8 mouse cellular contexts compared by ENCODE assay signal in the genomic region with DNA sequence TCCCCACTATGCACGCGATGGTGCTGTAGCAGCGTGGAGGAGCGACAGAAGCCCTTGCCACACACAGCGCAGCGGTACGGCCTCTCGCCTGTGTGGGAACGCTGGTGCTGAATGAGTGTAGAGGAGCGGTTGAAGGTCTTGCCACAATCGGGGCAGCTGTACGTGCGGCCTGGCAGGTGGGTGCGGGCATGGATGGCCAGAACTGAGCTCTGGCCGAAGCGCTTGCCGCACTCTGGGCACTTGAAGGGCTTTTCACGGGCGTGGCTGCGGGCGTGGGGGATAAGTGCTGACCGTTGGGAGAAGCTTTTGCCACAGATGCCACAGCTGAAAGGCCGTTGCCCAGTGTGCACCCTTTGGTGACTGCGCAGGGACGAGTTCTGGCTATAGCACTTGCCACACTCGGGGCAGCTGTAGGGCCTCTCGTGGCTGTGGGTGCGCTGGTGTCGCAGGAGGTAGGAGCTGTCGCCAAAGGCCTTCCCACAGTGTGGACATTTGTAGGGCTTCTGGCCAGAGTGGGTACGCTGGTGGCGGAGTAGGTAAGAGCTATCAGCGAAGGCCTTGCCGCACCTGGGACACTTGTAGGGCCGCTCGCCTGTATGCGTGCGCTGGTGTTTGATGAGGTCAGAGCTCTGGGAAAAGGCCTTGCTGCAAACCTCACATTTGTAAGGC. TPM values are rescaled to one million over a fixed set of nuclear protein-coding genes. Genes with fewer than 3 reads are reported as not detected.
DNase-seq lines count a peak whose midpoint lies in the region; ATAC-seq and TF ChIP-seq lines count a peak whose summit lies in the region.
"Had no signal": no experiment of that assay in that cellular context is flagged by ENCODE, and none has a peak within 500 bp of the region (broad histone marks: within the 10 kb centered on the region; RNA-seq: fewer than 3 reads in every experiment).

No protein-coding gene starts in this region.

- no peak overlapping the region for H3K4me2 ChIP-seq in forebrain, embryonic 13.5 days
- no peak overlapping the region for H3K4me2 ChIP-seq in forebrain, postnatal 0 days (ENCODE audit: low read depth)

- H3K4me3 ChIP-seq in forebrain, embryonic 13.5 days, result 0 out of 2 replicates have a peak overlapping the region, but pooled peaks have one; percentile 6
- no peak overlapping the region for H3K4me3 ChIP-seq in forebrain, postnatal 0 days (ENCODE audit: low read depth, low read length)
- H3K4me3 ChIP-seq in testis, adult 2 months (ENCODE audit: control insufficient read depth, low read depth, low read length), result peak overlapping the region; percentile 87

- WGBS in forebrain, embryonic 13.5 days, result 95% methylated on average over 38 of the region's 38 CpGs
- WGBS in forebrain, postnatal 0 days, result 94% methylated on average over 38 of the region's 38 CpGs

- no peak for TF ChIP-seq POLR2A in testis, adult 2 months (IDR thresholded peaks at IDR 0.05; ENCODE audit: control insufficient read depth, low read depth, low read length)

- no peak overlapping the region for H3K27ac ChIP-seq in forebrain, embryonic 13.5 days
- H3K27ac ChIP-seq in forebrain, postnatal 0 days (ENCODE audit: low read depth, low read length), result no peak overlapping the region
- H3K27ac ChIP-seq in testis, adult 2 months (ENCODE audit: control insufficient read depth, insufficient read depth, low read depth, low read length), result peak overlapping the region; percentile 60; the same call in 1 of the 2 replicates
- H3K27ac ChIP-seq: limb, embryonic 12.5 days had no signal

- TF ChIP-seq CTCF in forebrain, postnatal 0 days (IDR thresholded peaks at IDR 0.05; ENCODE audit: low read depth), result no peak
- TF ChIP-seq CTCF in testis, adult 2 months (IDR thresholded peaks at IDR 0.05; ENCODE audit: control insufficient read depth, insufficient read depth, insufficient replicate concordance, low read depth, low read length), result no peak

- no peak overlapping the region for H3K9ac ChIP-seq in forebrain, embryonic 13.5 days
- H3K9ac ChIP-seq in forebrain, postnatal 0 days, result no peak overlapping the region
- H3K9ac ChIP-seq: limb, embryonic 12.5 days had no signal

- H3K27me3 ChIP-seq in forebrain, embryonic 13.5 days, result no peaks in the 10 kb centered on the region
- H3K27me3 ChIP-seq in forebrain, postnatal 0 days (ENCODE audit: insufficient read depth, low read length), result no peaks in the 10 kb centered on the region
- no peaks in the 10 kb centered on the region for H3K27me3 ChIP-seq in testis, adult 2 months (ENCODE audit: control insufficient read depth, insufficient read depth, low read length)
- H3K27me3 ChIP-seq: limb, embryonic 12.5 days had no signal

- peaks cover 32% of the 10 kb centered on the region for H3K36me3 ChIP-seq in forebrain, embryonic 13.5 days (ENCODE audit: poor library complexity, severe bottlenecking)
- peaks cover 15% of the 10 kb centered on the region for H3K36me3 ChIP-seq in forebrain, postnatal 0 days (ENCODE audit: insufficient read depth)
- no peaks in the 10 kb centered on the region; the same call in 1 of the 2 replicates for H3K36me3 ChIP-seq in testis, adult 2 months (ENCODE audit: control insufficient read depth, insufficient read depth, low read length)

- peaks cover 21% of the 10 kb centered on the region for H3K4me1 ChIP-seq in forebrain, embryonic 13.5 days
- 0 out of 2 replicates have a peak, but pooled peaks cover 5% of the 10 kb centered on the region for H3K4me1 ChIP-seq in forebrain, postnatal 0 days (ENCODE audit: insufficient read depth)
- peaks cover 21% of the 10 kb centered on the region for H3K4me1 ChIP-seq in testis, adult 2 months (ENCODE audit: control insufficient read depth, insufficient read depth, low read length)

- H3K9me3 ChIP-seq in forebrain, embryonic 13.5 days (replicated peaks), result no peaks in the 10 kb centered on the region
- H3K9me3 ChIP-seq in forebrain, postnatal 0 days (ENCODE audit: low read length), result no peaks in the 10 kb centered on the region
- H3K9me3 ChIP-seq: limb, embryonic 12.5 days had no signal

- no peak for DNase-seq in forebrain, postnatal 0 days
- peak; percentile 8 for DNase-seq in layer of hippocampus, adult 11-12 months (ENCODE audit: low spot score)
- no peak for DNase-seq in layer of hippocampus, postnatal 25 days (ENCODE audit: extremely low spot score in 1 of 2, low spot score in 1 of 2)
- no peak for DNase-seq in testis, postnatal 10 days (ENCODE audit: low spot score)
- DNase-seq in left cerebral cortex, adult 18-20 months (ENCODE audit: low spot score in 2 of 2), result no peak

- no peak for ATAC-seq in forebrain, embryonic 13.5 days
- no peak for ATAC-seq in forebrain, postnatal 0 days

RNA-seq across cellular contexts. Expression of gene Zfp768, which starts 1.9 kb away (rescaled TPM):
- 11.8 and 12.6 TPM in 2 replicates for polyA plus RNA-seq in forebrain, embryonic 13.5 days (2015; fragmentation: Nextera tagmentation; extraction: Ambion mirVana)
- total RNA-seq in forebrain, postnatal 0 days (2014; rRNA removed), result 29.5 and 31.7 TPM in 2 replicates
- polyA plus RNA-seq in forebrain, postnatal 0 days (2015; fragmentation: Nextera tagmentation; extraction: Ambion mirVana), result 9.8 and 10.0 TPM in 2 replicates
- 10 to 100 TPM; 11.5 to 11.8 TPM for total RNA-seq in layer of hippocampus, postnatal 25 days (2021)
- 42.7 and 45.0 TPM in 2 replicates for polyA plus RNA-seq in testis, adult 2 months (2012; rRNA removed)
- 10 to 100 TPM; 13.7 to 14.5 TPM for total RNA-seq in left cerebral cortex, adult 18-20 months (2021)

RNA-seq across cellular contexts. Expression of gene Zfp747, which starts 32.4 kb away (rescaled TPM):
- 6.4 and 8.6 TPM in 2 replicates for polyA plus RNA-seq in forebrain, embryonic 13.5 days (2015; fragmentation: Nextera tagmentation; extraction: Ambion mirVana)
- 8.5 and 9.2 TPM in 2 replicates for total RNA-seq in forebrain, postnatal 0 days (2014; rRNA removed)
- 2.9 and 4.7 TPM in 2 replicates for polyA plus RNA-seq in forebrain, postnatal 0 days (2015; fragmentation: Nextera tagmentation; extraction: Ambion mirVana)
- total RNA-seq in layer of hippocampus, postnatal 25 days (2021), result 1 to 10 TPM; 6.0 to 6.3 TPM
- 1.0 and 1.4 TPM in 2 replicates for polyA plus RNA-seq in testis, adult 2 months (2012; rRNA removed)
- total RNA-seq in left cerebral cortex, adult 18-20 months (2021), result 1 to 10 TPM; 6.6 to 7.4 TPM

RNA-seq across cellular contexts. Expression of gene 9130019O22Rik, which starts 43.5 kb away (rescaled TPM):
- polyA plus RNA-seq in forebrain, embryonic 13.5 days (2015; fragmentation: Nextera tagmentation; extraction: Ambion mirVana), result 5.3 and 5.5 TPM in 2 replicates
- 3.2 and 4.6 TPM in 2 replicates for total RNA-seq in forebrain, postnatal 0 days (2014; rRNA removed)
- 0.89 and 1.3 TPM in 2 replicates for polyA plus RNA-seq in forebrain, postnatal 0 days (2015; fragmentation: Nextera tagmentation; extraction: Ambion mirVana)
- total RNA-seq in layer of hippocampus, postnatal 25 days (2021), result 1 to 10 TPM; 3.9 to 4.0 TPM
- 0.32 and 0.37 TPM in 2 replicates for polyA plus RNA-seq in testis, adult 2 months (2012; rRNA removed)
- 1 to 10 TPM; 3.9 to 4.8 TPM for total RNA-seq in left cerebral cortex, adult 18-20 months (2021)

RNA-seq across cellular contexts. Expression of gene Itgal, which starts 47.4 kb away (rescaled TPM):
- polyA plus RNA-seq in forebrain, embryonic 13.5 days (2015; fragmentation: Nextera tagmentation; extraction: Ambion mirVana), result 0.19 and 0.26 TPM in 2 replicates
- total RNA-seq in forebrain, postnatal 0 days (2014; rRNA removed), result 0.62 and 0.76 TPM in 2 replicates
- polyA plus RNA-seq in forebrain, postnatal 0 days (2015; fragmentation: Nextera tagmentation; extraction: Ambion mirVana), result 0.56 and 0.59 TPM in 2 replicates
- under 1 TPM; 0.20 to 0.26 TPM for total RNA-seq in layer of hippocampus, postnatal 25 days (2021)
- polyA plus RNA-seq in testis, adult 2 months (2012; rRNA removed), result 0.79 and 0.93 TPM in 2 replicates
- total RNA-seq in left cerebral cortex, adult 18-20 months (2021), result under 1 TPM; 0.42 to 0.86 TPM

RNA-seq across cellular contexts. Expression of gene E430018J23Rik, which starts 49.9 kb away (rescaled TPM):
- polyA plus RNA-seq in forebrain, embryonic 13.5 days (2015; fragmentation: Nextera tagmentation; extraction: Ambion mirVana), result 6.0 and 7.2 TPM in 2 replicates
- total RNA-seq in forebrain, postnatal 0 days (2014; rRNA removed), result 10.2 and 13.5 TPM in 2 replicates
- polyA plus RNA-seq in forebrain, postnatal 0 days (2015; fragmentation: Nextera tagmentation; extraction: Ambion mirVana), result 1.7 and 2.4 TPM in 2 replicates
- total RNA-seq in layer of hippocampus, postnatal 25 days (2021), result 1 to 10 TPM; 7.9 to 9.0 TPM
- polyA plus RNA-seq in testis, adult 2 months (2012; rRNA removed), result 6.2 and 6.7 TPM in 2 replicates
- 1 to 10 TPM; 7.4 to 7.6 TPM for total RNA-seq in left cerebral cortex, adult 18-20 months (2021)
